Mouse (Mus musculus) midbrain, embryonic 11.5 days (tissue): ENCODE data around the gene Gm8653. TPM values are rescaled to one million over a fixed set of nuclear protein-coding genes. Genes with fewer than 3 reads are reported as not detected.
"Not testable (repeated sequence)": the region's sequence is repeated elsewhere in the genome, so short reads cannot be mapped to it uniquely, and the experiment has no call there.

Source experiments
- ATAC-seq: fragments of 200-750 bp; cut with Nextera tagmentation; 2 replicates; pipeline ENCODE4 v1.8.0; 2017; ENCODE audit warnings: moderate TSS enrichment, moderate library complexity; ENCODE audit not compliant: low FRiP score
- DNase-seq: peaks from one replicate; pipeline ENCODE4 v3.0.0; 2015; ENCODE audit warnings: low spot score; ENCODE audit errors: missing footprints
- H3K27ac ChIP-seq: fragments of 300-500 bp; sonication (generic); 2 replicates; pipeline ENCODE4 v1.5.1; 2014; ENCODE audit warnings: low read depth, low read length
- H3K27me3 ChIP-seq: fragments of 300-500 bp; sonication (generic); 2 replicates; pipeline ENCODE4 v1.6.1; 2014; ENCODE audit warnings: mild to moderate bottlenecking, low read length, moderate library complexity, mixed read lengths; ENCODE audit not compliant: control insufficient read depth, insufficient read depth
- H3K36me3 ChIP-seq: fragments of 300-500 bp; sonication (generic); 2 replicates; pipeline ENCODE4 v1.6.1; 2014; ENCODE audit warnings: mild to moderate bottlenecking, low read length, moderate library complexity, mixed read lengths; ENCODE audit not compliant: control insufficient read depth, insufficient read depth
- H3K4me1 ChIP-seq: fragments of 300-500 bp; sonication (generic); 2 replicates; pipeline ENCODE4 v1.6.1; 2014; ENCODE audit warnings: low read length; ENCODE audit not compliant: control insufficient read depth, insufficient read depth
- H3K4me2 ChIP-seq: fragments of 300-500 bp; sonication (generic); 2 replicates; pipeline ENCODE4 v1.6.1; 2014; ENCODE audit warnings: mild to moderate bottlenecking, moderate library complexity
- H3K4me3 ChIP-seq: fragments of 300-500 bp; sonication (generic); 2 replicates; pipeline ENCODE4 v1.5.1; 2014; ENCODE audit warnings: low read depth, low read length
- H3K9ac ChIP-seq: fragments of 300-500 bp; sonication (generic); 2 replicates; pipeline ENCODE4 v1.6.1; 2014; ENCODE audit warnings: low read length
- H3K9me3 ChIP-seq: fragments of 300-500 bp; sonication (generic); 2 replicates; pipeline ENCODE4 v1.6.1; 2016; ENCODE audit warnings: low read length; ENCODE audit not compliant: control insufficient read depth
- WGBS: fragments of 180-500 bp; shearing (Covaris S2); extraction: QIAGEN DNeasy Blood & Tissue Kit; methylation state at CpG from one replicate; pipeline ENCODE4 v1.1.7; 2014; 5-methylcytosine and 5-hydroxymethylcytosine counted together
- polyA plus RNA-seq: library from polyadenylated mRNA; unstranded; fragments of >200 nt; fragmentation: Nextera tagmentation; extraction: Ambion mirVana; gene quantifications from 2 replicates; pipeline ENCODE4 v1.2.1, GENCODE M21; 2014

Gene Gm8653
- not detected in 2 replicates for polyA plus RNA-seq

- H3K9ac ChIP-seq, H3K4me3 ChIP-seq, H3K27ac ChIP-seq, H3K9me3 ChIP-seq, DNase-seq, H3K27me3 ChIP-seq, ATAC-seq, H3K4me2 ChIP-seq, H3K4me1 ChIP-seq, H3K36me3 ChIP-seq: not testable (repeated sequence)
- no CpG with 5 or more reads among the region's 2 CpGs for WGBS
Measured at GRCm38 (mm10) chr7:22201164-22201563, at the start of gene Gm8653. Gm8653 (minus strand) TSS chr7:22201264.

DNA sequence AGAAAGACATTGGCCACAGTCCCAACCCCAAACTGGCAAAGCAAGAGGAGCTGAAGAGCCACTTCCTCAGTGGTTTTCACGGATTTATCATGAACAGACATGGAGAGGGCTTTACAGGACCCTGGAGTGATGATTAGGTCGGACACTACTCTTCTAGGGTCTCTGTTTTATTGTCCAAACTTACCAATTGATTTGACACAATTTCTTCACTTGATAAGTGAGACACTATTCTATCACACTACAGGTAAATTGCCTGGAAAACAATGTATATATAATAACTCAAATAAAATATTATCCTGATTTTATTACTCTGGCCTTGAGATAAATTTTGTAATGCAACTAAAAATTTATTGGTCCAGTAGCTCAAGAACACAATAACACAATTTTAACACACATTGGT is 28.3 kb upstream of the Gm8653 start, which contains the start of gene Gm8453:
Gene Gm8453, minus strand, starts transcription at position 101 of the 400 bp plus-strand sequence.
- not testable (repeated sequence) for H3K9ac ChIP-seq, H3K4me1 ChIP-seq, DNase-seq, H3K27ac ChIP-seq, H3K9me3 ChIP-seq, H3K36me3 ChIP-seq, H3K4me3 ChIP-seq, H3K27me3 ChIP-seq, ATAC-seq, H3K4me2 ChIP-seq
- 31% methylated on average over 1 of the region's 2 CpGs for WGBS

GRCm38 (mm10) chr7:22189077-22189476 is 12.0 kb downstream of the Gm8653 start, which contains the start of gene Vmn1r143:
Vmn1r143 (plus strand) TSS chr7:22189377.
- WGBS = no CpG with 5 or more reads among the region's 3 CpGs

DNA sequence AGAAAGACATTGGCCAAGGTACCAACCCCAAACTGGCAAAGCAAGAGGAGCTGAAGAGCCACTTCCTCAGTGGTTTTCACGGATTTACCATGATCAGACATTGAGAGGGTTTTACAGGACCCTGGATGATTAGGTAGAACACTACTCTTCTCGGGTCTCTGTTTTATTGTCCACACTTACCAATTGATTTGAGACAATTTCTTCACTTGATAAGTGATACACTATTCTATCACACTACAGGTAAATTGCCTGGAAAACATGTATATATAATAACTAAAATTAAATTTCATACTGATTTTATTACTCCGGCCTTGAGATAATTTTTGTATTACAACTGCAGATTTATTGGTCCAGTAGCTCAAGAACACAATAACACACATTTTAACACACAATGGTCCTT is 37.1 kb downstream of the Gm8653 start, which contains the start of gene Vmn1r142:
Gene Vmn1r142, minus strand, starts transcription at position 101 of the 400 bp plus-strand sequence.
- H3K36me3 ChIP-seq, H3K4me3 ChIP-seq, H3K4me2 ChIP-seq, DNase-seq, ATAC-seq, H3K27me3 ChIP-seq, H3K9me3 ChIP-seq, H3K27ac ChIP-seq, H3K9ac ChIP-seq, H3K4me1 ChIP-seq: not testable (repeated sequence)
- WGBS = no CpG with 5 or more reads among the region's 3 CpGs

More at GRCm38 (mm10) chr7:22189077-22189476, 12.0 kb downstream of the Gm8653 start, which contains the start of gene Vmn1r143:
- not testable (repeated sequence) for H3K4me1 ChIP-seq, DNase-seq, ATAC-seq, H3K4me3 ChIP-seq, H3K36me3 ChIP-seq, H3K27me3 ChIP-seq, H3K27ac ChIP-seq, H3K9me3 ChIP-seq, H3K9ac ChIP-seq, H3K4me2 ChIP-seq

Other genes with a start within 250 kb of the Gm8653 start
- not detected in 2 replicates for gene Vmn1r137, start 206.7 kb downstream of the Gm8653 start, polyA plus RNA-seq
- not detected in 2 replicates for gene Vmn1r138, start 172.4 kb downstream of the Gm8653 start, polyA plus RNA-seq
- not detected in 2 replicates for gene Gm6176, start 145.0 kb downstream of the Gm8653 start, polyA plus RNA-seq
- not detected in 2 replicates for gene Vmn1r139, start 132.2 kb downstream of the Gm8653 start, polyA plus RNA-seq
- not detected in 2 replicates for gene Gm16451, start 83.0 kb downstream of the Gm8653 start, polyA plus RNA-seq
- gene Gm10666, start 66.5 kb downstream of the Gm8653 start, polyA plus RNA-seq = not detected in 2 replicates
- not detected in 2 replicates for gene Vmn1r142, start 37.2 kb downstream of the Gm8653 start, polyA plus RNA-seq
- gene Vmn1r143, start 11.9 kb downstream of the Gm8653 start, polyA plus RNA-seq = not detected in 2 replicates
- gene Gm8453, start 28.2 kb upstream of the Gm8653 start, polyA plus RNA-seq = not detected in 2 replicates
- not detected in 2 replicates for gene Gm4187, start 128.5 kb upstream of the Gm8653 start, polyA plus RNA-seq
- not detected in 2 replicates for gene Gm8660, start 169.8 kb upstream of the Gm8653 start, polyA plus RNA-seq
- not detected in 2 replicates for gene Vmn1r148, start 212.3 kb upstream of the Gm8653 start, polyA plus RNA-seq
- not detected in 2 replicates for gene Vmn1r149, start 237.0 kb upstream of the Gm8653 start, polyA plus RNA-seq